Mouse (Mus musculus) MEL (cell line): ENCODE measurements around the gene 1700019N19Rik.

ENCODE experiments used
- CTCF ChIP-seq, 3 experiments: IDR thresholded peaks in 2 of 3; conservative IDR thresholded peaks in 1 of 3; 2 replicates each; pipeline ENCODE4 v1.5.1; 2011 to 2012; ENCODE audit warnings: low read length in 3 of 3, low read depth in 2 of 3, mild to moderate bottlenecking in 2 of 3, improper control_type of control experiment in 1 of 3, inconsistent platforms in 1 of 3, mixed read lengths in 1 of 3, moderate library complexity in 1 of 3; ENCODE audit not compliant: control insufficient read depth in 1 of 3, insufficient read depth in 1 of 3, poor library complexity in 1 of 3, severe bottlenecking in 1 of 3
- MYC ChIP-seq: IDR thresholded peaks from 2 replicates; pipeline ENCODE4 v1.6.1; 2011; ENCODE audit warnings: low read depth, mild to moderate bottlenecking, low read length, improper control_type of control experiment, moderate library complexity
- POLR2A ChIP-seq, 2 experiments: IDR thresholded peaks; 2 replicates each; pipeline ENCODE4 v1.6.1; 2011 to 2012; ENCODE audit warnings: low read length in 2 of 2, mild to moderate bottlenecking in 2 of 2, control low read depth in 1 of 2, improper control_type of control experiment in 1 of 2, low read depth in 1 of 2, moderate library complexity in 1 of 2; ENCODE audit not compliant: control insufficient read depth in 1 of 2, insufficient read depth in 1 of 2, poor library complexity in 1 of 2
- POLR2AphosphoS2 ChIP-seq: IDR thresholded peaks from 2 replicates; pipeline ENCODE4 v1.6.1; 2011; ENCODE audit warnings: low read length, improper control_type of control experiment
- USF1 ChIP-seq: IDR thresholded peaks from 2 replicates; pipeline ENCODE4 v1.6.1; 2014; ENCODE audit warnings: low read depth, mild to moderate bottlenecking, inconsistent platforms, low read length, improper control_type of control experiment, moderate library complexity
- ZC3H11A ChIP-seq: IDR thresholded peaks from 2 replicates; pipeline ENCODE4 v1.6.1; 2012; ENCODE audit warnings: low read depth, mild to moderate bottlenecking, inconsistent platforms, low read length, improper control_type of control experiment

GRCm38 (mm10) chr19:58839345-58839744 lies 45.1 kb upstream of the 1700019N19Rik start:
- no peak for TF ChIP-seq USF1
- TF ChIP-seq MYC, result no peak
- TF ChIP-seq POLR2AphosphoS2, result no peak
- TF ChIP-seq CTCF (IDR thresholded peaks at IDR 0.05 in 2 of 3, conservative IDR thresholded peaks at IDR 0.05 in 1 of 3; ENCODE audit: control insufficient read depth in 1 of 3, insufficient read depth in 1 of 3, low read depth in 2 of 3, low read length in 3 of 3, poor library complexity in 1 of 3, severe bottlenecking in 1 of 3), result no peak
- no peak for TF ChIP-seq ZC3H11A
- TF ChIP-seq POLR2A (IDR thresholded peaks at IDR 0.05; ENCODE audit: control insufficient read depth in 1 of 2, insufficient read depth in 1 of 2, low read depth in 1 of 2, low read length in 2 of 2, poor library complexity in 1 of 2), result no peak
